Mouse (Mus musculus) midbrain, embryonic 16.5 days (tissue): ENCODE measurements at regions not wholly inside any gene's neighbourhood (a gene's known extent, or its start where the extent isn't known, plus 50 kb on each side); places are given as distances from the start of the nearest gene placed in this dataset.

Source experiments
- ATAC-seq: fragments of 200-750 bp; cut with Nextera tagmentation; 2 replicates; pipeline ENCODE4 v1.8.0; 2017; ENCODE audit warnings: moderate TSS enrichment
- H3K27ac ChIP-seq: fragments of 300-500 bp; sonication (generic); 2 replicates; pipeline ENCODE4 v1.5.1; 2014; ENCODE audit warnings: mild to moderate bottlenecking, low read length, mixed read lengths
- H3K27me3 ChIP-seq: fragments of 300-500 bp; sonication (generic); 2 replicates; pipeline ENCODE4 v1.6.1; 2014; ENCODE audit warnings: low read depth, low read length, mixed read lengths; ENCODE audit not compliant: control insufficient read depth, insufficient read depth
- H3K36me3 ChIP-seq: fragments of 300-500 bp; sonication (generic); 2 replicates; pipeline ENCODE4 v1.6.1; 2014; ENCODE audit warnings: mild to moderate bottlenecking, low read length, moderate library complexity, mixed read lengths; ENCODE audit not compliant: control insufficient read depth, insufficient read depth
- H3K4me1 ChIP-seq: fragments of 300-500 bp; sonication (generic); 2 replicates; pipeline ENCODE4 v1.6.1; 2014; ENCODE audit warnings: mild to moderate bottlenecking, low read length, mixed read lengths; ENCODE audit not compliant: control insufficient read depth, insufficient read depth
- H3K4me2 ChIP-seq: fragments of 300-500 bp; sonication (generic); 2 replicates; pipeline ENCODE4 v1.6.1; 2014; ENCODE audit warnings: mild to moderate bottlenecking, low read length, mixed read lengths
- H3K4me3 ChIP-seq: fragments of 300-500 bp; sonication (generic); 2 replicates; pipeline ENCODE4 v1.5.1; 2014; ENCODE audit warnings: low read depth, mild to moderate bottlenecking, low read length, moderate library complexity, mixed read lengths
- H3K9ac ChIP-seq: fragments of 300-500 bp; sonication (generic); 2 replicates; pipeline ENCODE4 v1.6.1; 2014; ENCODE audit warnings: low read depth, low read length, mixed read lengths
- H3K9me3 ChIP-seq: fragments of 300-500 bp; sonication (generic); replicated peaks from 2 replicates; pipeline ENCODE4 v1.6.1; 2014; ENCODE audit warnings: mild to moderate bottlenecking, low read length, mixed read lengths; ENCODE audit not compliant: control insufficient read depth, poor library complexity, severe bottlenecking
- WGBS: fragments of 180-500 bp; shearing (Covaris S2); extraction: QIAGEN DNeasy Blood & Tissue Kit; methylation state at CpG from one replicate; pipeline ENCODE4 v1.1.7; 2014; 5-methylcytosine and 5-hydroxymethylcytosine counted together

- Histone ChIP-seq H3K36me3 (no peaks in the 10 kb centered on the region), H3K9me3 (no peaks in the 10 kb centered on the region), H3K4me2 (no peak overlapping the region), H3K4me3 (no peak overlapping the region), H3K4me1 (no peaks in the 10 kb centered on the region), H3K9ac (no peak overlapping the region), H3K27ac (no peak overlapping the region), H3K27me3 (no peaks in the 10 kb centered on the region)
- no peak for ATAC-seq
Observed at GRCm38 (mm10) chr12:92189022-92189421, 340.1 kb upstream of the Sel1l start.

GRCm38 (mm10) chr12:92187133-92187482, 338.2 kb upstream of the Sel1l start:
- Histone ChIP-seq H3K4me2 (no peak overlapping the region), H3K9ac (no peak overlapping the region), H3K4me1 (no peaks in the 10 kb centered on the region), H3K27ac (no peak overlapping the region), H3K36me3 (no peaks in the 10 kb centered on the region), H3K27me3 (no peaks in the 10 kb centered on the region), H3K4me3 (no peak overlapping the region), H3K9me3 (no peaks in the 10 kb centered on the region)
- no peak for ATAC-seq
- 70% methylated on average over 2 of the region's 2 CpGs for WGBS

- no peaks in the 10 kb centered on the region for H3K27me3 ChIP-seq
- no peak overlapping the region for H3K27ac ChIP-seq
- H3K9ac ChIP-seq = no peak overlapping the region
- 78% methylated on average over 6 of the region's 6 CpGs for WGBS
- H3K9me3 ChIP-seq = no peaks in the 10 kb centered on the region
- no peak overlapping the region for H3K4me3 ChIP-seq
- H3K4me1 ChIP-seq = no peaks in the 10 kb centered on the region
- H3K36me3 ChIP-seq = no peaks in the 10 kb centered on the region
- H3K4me2 ChIP-seq = no peak overlapping the region
- ATAC-seq = no peak
Observed at GRCm38 (mm10) chr12:92186448-92187132, 337.6 kb upstream of the Sel1l start.

- ATAC-seq = no peak
- WGBS = 77% methylated on average over 5 of the region's 5 CpGs
- Histone ChIP-seq H3K4me2 (no peak overlapping the region), H3K4me3 (no peak overlapping the region), H3K9ac (no peak overlapping the region), H3K27me3 (no peaks in the 10 kb centered on the region), H3K36me3 (no peaks in the 10 kb centered on the region), H3K9me3 (no peaks in the 10 kb centered on the region), H3K27ac (no peak overlapping the region), H3K4me1 (no peaks in the 10 kb centered on the region)
Observed at GRCm38 (mm10) chr12:92179292-92179691, 330.3 kb upstream of the Sel1l start.

GRCm38 (mm10) chr12:92156726-92157125, 307.8 kb upstream of the Sel1l start:
- no peak for ATAC-seq
- H3K4me2 ChIP-seq = no peak overlapping the region
- H3K27ac ChIP-seq = no peak overlapping the region
- no peak overlapping the region for H3K9ac ChIP-seq
- no peak overlapping the region for H3K4me3 ChIP-seq
- H3K4me1 ChIP-seq = peaks cover 5% of the 10 kb centered on the region; the same call in 1 of the 2 replicates
- no peaks in the 10 kb centered on the region for H3K36me3 ChIP-seq
- H3K9me3 ChIP-seq = no peaks in the 10 kb centered on the region
- no peaks in the 10 kb centered on the region for H3K27me3 ChIP-seq

- Histone ChIP-seq H3K27me3 (no peaks in the 10 kb centered on the region), H3K9me3 (no peaks in the 10 kb centered on the region), H3K4me3 (no peak overlapping the region), H3K4me1 (peaks cover 5% of the 10 kb centered on the region; the same call in 1 of the 2 replicates), H3K36me3 (no peaks in the 10 kb centered on the region), H3K4me2 (no peak overlapping the region), H3K9ac (no peak overlapping the region), H3K27ac (no peak overlapping the region)
- no peak for ATAC-seq
- 80% methylated on average over 2 of the region's 2 CpGs for WGBS
Observed at GRCm38 (mm10) chr12:92152922-92153235, 303.9 kb upstream of the Sel1l start.

- H3K9me3 ChIP-seq = no peaks in the 10 kb centered on the region
- 43% methylated on average over 4 of the region's 4 CpGs for WGBS
- H3K9ac ChIP-seq = no peak overlapping the region
- H3K27ac ChIP-seq = no peak overlapping the region
- H3K4me3 ChIP-seq = no peak overlapping the region
- ATAC-seq = no peak
- no peaks in the 10 kb centered on the region for H3K36me3 ChIP-seq
- H3K27me3 ChIP-seq = no peaks in the 10 kb centered on the region
- H3K4me1 ChIP-seq = peaks cover 5% of the 10 kb centered on the region; the same call in 1 of the 2 replicates
- H3K4me2 ChIP-seq = no peak overlapping the region
Observed at GRCm38 (mm10) chr12:92152043-92152921, 303.3 kb upstream of the Sel1l start.

- Histone ChIP-seq H3K4me3 (no peak overlapping the region), H3K9ac (no peak overlapping the region), H3K36me3 (no peaks in the 10 kb centered on the region), H3K4me1 (no peaks in the 10 kb centered on the region), H3K27me3 (no peaks in the 10 kb centered on the region), H3K9me3 (no peaks in the 10 kb centered on the region), H3K27ac (no peak overlapping the region), H3K4me2 (no peak overlapping the region)
- ATAC-seq = no peak
- WGBS = 79% methylated on average over 4 of the region's 4 CpGs
Observed at GRCm38 (mm10) chr12:92137539-92137938, 288.6 kb upstream of the Sel1l start.

GRCm38 (mm10) chr12:92127648-92128047, 278.7 kb upstream of the Sel1l start:
- WGBS = 87% methylated on average over 6 of the region's 6 CpGs
- Histone ChIP-seq H3K27ac (no peak overlapping the region), H3K4me1 (no peaks in the 10 kb centered on the region), H3K27me3 (no peaks in the 10 kb centered on the region), H3K9ac (no peak overlapping the region), H3K4me3 (no peak overlapping the region), H3K36me3 (no peaks in the 10 kb centered on the region), H3K9me3 (no peaks in the 10 kb centered on the region), H3K4me2 (no peak overlapping the region)
- ATAC-seq = no peak
